Mouse (Mus musculus): ENCODE data around the gene Vps13d. TPM values are rescaled to one million over a fixed set of nuclear protein-coding genes. Genes with fewer than 3 reads are reported as not detected.

Gene Vps13d
- polyA plus RNA-seq, 1 experiment from 2014 or later = 7.9 TPM

- Histone ChIP-seq H3K4me1 (no peaks in the 10 kb centered on the region), H3K36me3 (no peaks in the 10 kb centered on the region), H3K9ac (replicated peaks) (no peak overlapping the region), H3K9me3 (no peaks in the 10 kb centered on the region), H3K27ac (replicated peaks) (no peak overlapping the region), H3K4me2 (replicated peaks) (no peak overlapping the region), H3K4me3 (no peak overlapping the region), H3K27me3 (no peaks in the 10 kb centered on the region)
- WGBS = 75% methylated on average over 5 of the region's 5 CpGs
- ATAC-seq (ENCODE audit: low FRiP score, low read depth) = no peak
Measured at GRCm38 (mm10) chr4:144988443-144989206, 206.2 kb downstream of the Vps13d start.

DNA sequence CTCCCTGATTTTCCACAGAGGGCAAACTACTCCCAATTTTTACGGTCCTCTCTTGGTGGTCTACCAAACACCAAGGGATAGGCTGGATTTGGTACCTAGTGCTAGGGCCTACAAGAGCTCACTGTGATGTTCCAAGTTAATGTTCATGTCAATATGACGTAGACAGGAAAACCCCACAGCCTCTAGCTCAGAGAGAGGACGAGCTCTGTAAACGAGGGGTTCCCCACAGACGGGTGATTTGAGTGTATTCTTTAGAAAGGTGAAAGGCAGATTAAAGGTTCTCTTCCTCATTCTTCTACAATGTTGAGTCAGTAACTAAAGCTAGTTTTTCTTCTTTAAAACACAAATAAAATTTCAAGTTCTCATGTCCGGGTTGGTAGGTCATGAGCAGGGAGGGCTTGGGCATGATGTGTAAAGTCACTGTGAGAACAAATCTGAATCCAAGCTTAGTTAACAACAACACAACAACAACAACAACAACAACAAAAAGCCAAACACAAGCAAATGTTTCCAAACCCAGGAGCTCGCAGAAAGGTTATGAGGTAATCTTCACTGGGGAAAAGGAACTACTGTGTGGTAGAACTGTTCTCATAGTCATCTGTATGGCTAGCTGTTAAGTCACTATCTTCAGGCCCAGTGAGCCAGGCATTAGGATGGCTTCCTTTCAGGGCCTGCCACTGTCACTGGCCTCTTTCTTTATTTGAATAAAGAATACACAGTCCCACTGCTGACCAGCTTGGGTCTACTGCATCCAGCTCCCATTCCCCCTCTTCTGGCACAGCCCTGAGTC, 208.6 kb downstream of the Vps13d start:
- WGBS = 93% methylated on average over 7 of the region's 7 CpGs
- no peak for ATAC-seq (ENCODE audit: low FRiP score, low read depth)

DNA sequence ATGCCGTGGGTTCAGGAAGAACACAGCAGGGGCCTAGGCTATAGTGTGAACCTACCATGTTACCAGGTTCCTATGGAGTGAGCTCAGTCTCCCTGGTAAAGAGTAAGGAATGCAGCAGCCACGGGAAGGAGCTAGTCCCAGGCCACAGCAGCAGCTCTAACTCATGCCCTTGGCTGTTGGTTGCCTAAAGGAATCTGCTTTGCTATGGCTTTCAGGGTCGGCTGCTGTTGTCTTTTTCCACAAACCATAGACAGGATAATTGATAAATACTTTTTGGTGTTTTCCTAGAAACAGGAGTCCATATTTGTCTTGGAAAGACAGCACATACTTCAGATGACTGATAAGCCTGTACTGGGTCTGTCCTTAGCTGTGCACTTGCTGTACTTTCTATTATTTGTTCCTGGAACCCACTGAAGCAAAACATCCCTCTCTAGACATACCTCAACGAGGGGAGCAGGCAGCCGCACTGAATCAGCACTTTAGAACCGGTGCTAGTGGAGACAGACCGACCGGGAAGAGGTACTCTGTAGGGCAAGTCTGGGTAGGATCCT, 210.9 kb downstream of the Vps13d start:
- Histone ChIP-seq H3K4me2 (replicated peaks) (no peak overlapping the region), H3K4me1 (no peaks in the 10 kb centered on the region), H3K27me3 (no peaks in the 10 kb centered on the region), H3K4me3 (no peak overlapping the region), H3K36me3 (no peaks in the 10 kb centered on the region), H3K27ac (replicated peaks) (no peak overlapping the region), H3K9me3 (no peaks in the 10 kb centered on the region), H3K9ac (replicated peaks) (no peak overlapping the region)
- ATAC-seq (ENCODE audit: low FRiP score, low read depth) = no peak
- WGBS = 65% methylated on average over 8 of the region's 8 CpGs

More for the DNA sequence above, 208.6 kb downstream of the Vps13d start:
- no peaks in the 10 kb centered on the region for H3K36me3 ChIP-seq
- no peak overlapping the region for H3K4me2 ChIP-seq (replicated peaks)
- no peaks in the 10 kb centered on the region for H3K27me3 ChIP-seq
- no peaks in the 10 kb centered on the region for H3K4me1 ChIP-seq
- H3K27ac ChIP-seq (replicated peaks) = no peak overlapping the region
- no peak overlapping the region for H3K9ac ChIP-seq (replicated peaks)
- H3K4me3 ChIP-seq = no peak overlapping the region
- H3K9me3 ChIP-seq = no peaks in the 10 kb centered on the region

DNA sequence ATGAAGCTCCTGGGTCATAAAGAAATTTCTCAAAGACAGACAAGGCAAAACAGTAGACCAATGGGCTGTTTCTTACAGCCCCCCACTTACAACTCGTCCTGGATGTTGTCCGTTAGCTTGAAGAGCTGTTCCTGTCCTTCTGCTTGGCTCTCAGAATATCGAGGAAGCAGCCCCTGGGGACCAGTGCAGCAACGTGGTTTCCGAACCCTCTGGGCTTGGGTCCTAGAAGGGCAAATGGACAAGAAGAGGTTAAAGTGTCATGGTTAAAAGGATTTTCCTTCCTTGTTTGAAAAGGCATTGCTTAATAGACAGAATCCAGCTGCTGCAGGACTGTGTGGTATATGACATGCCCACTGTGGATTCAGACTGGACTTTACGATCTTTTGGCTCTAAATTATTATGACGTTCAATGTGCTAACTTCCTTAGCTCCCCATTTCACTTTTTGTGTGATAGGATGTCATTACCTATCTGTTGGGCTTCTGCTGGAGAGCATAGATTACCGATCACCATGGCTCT, 211.5 kb downstream of the Vps13d start:
- Histone ChIP-seq H3K27ac (replicated peaks) (no peak overlapping the region), H3K27me3 (no peaks in the 10 kb centered on the region), H3K36me3 (no peaks in the 10 kb centered on the region), H3K4me3 (no peak overlapping the region), H3K4me1 (no peaks in the 10 kb centered on the region), H3K9me3 (no peaks in the 10 kb centered on the region), H3K9ac (replicated peaks) (no peak overlapping the region), H3K4me2 (replicated peaks) (no peak overlapping the region)
- WGBS = 71% methylated on average over 8 of the region's 8 CpGs
- ATAC-seq (ENCODE audit: low FRiP score, low read depth) = no peak

- WGBS = 65% methylated on average over 8 of the region's 8 CpGs
Measured at GRCm38 (mm10) chr4:144980811-144981551, 213.8 kb downstream of the Vps13d start.

GRCm38 (mm10) chr4:144980110-144980509, 214.7 kb downstream of the Vps13d start:
- H3K27ac ChIP-seq (replicated peaks) = no peak overlapping the region
- 82% methylated on average over 2 of the region's 2 CpGs for WGBS

More at GRCm38 (mm10) chr4:144980811-144981551, 213.8 kb downstream of the Vps13d start:
- H3K9ac ChIP-seq (replicated peaks) = no peak overlapping the region
- no peak overlapping the region for H3K4me3 ChIP-seq
- H3K27me3 ChIP-seq = no peaks in the 10 kb centered on the region
- H3K4me1 ChIP-seq = no peaks in the 10 kb centered on the region
- H3K4me2 ChIP-seq (replicated peaks) = no peak overlapping the region
- ATAC-seq (ENCODE audit: low FRiP score, low read depth) = no peak
- no peak overlapping the region for H3K27ac ChIP-seq (replicated peaks)
- no peaks in the 10 kb centered on the region for H3K36me3 ChIP-seq
- H3K9me3 ChIP-seq = no peaks in the 10 kb centered on the region

GRCm38 (mm10) chr4:144978039-144978438, 216.8 kb downstream of the Vps13d start:
- Histone ChIP-seq H3K27ac (replicated peaks) (no peak overlapping the region), H3K36me3 (no peaks in the 10 kb centered on the region), H3K9me3 (no peaks in the 10 kb centered on the region), H3K4me3 (no peak overlapping the region), H3K4me2 (replicated peaks) (no peak overlapping the region), H3K4me1 (no peaks in the 10 kb centered on the region), H3K27me3 (no peaks in the 10 kb centered on the region), H3K9ac (replicated peaks) (no peak overlapping the region)
- WGBS = 88% methylated on average over 6 of the region's 6 CpGs
- ATAC-seq (ENCODE audit: low FRiP score, low read depth) = no peak

More at GRCm38 (mm10) chr4:144980110-144980509, 214.7 kb downstream of the Vps13d start:
- H3K4me2 ChIP-seq (replicated peaks) = no peak overlapping the region
- H3K36me3 ChIP-seq = no peaks in the 10 kb centered on the region
- no peaks in the 10 kb centered on the region for H3K27me3 ChIP-seq
- H3K9ac ChIP-seq (replicated peaks) = no peak overlapping the region
- H3K4me1 ChIP-seq = no peaks in the 10 kb centered on the region
- H3K4me3 ChIP-seq = no peak overlapping the region
- no peak for ATAC-seq (ENCODE audit: low FRiP score, low read depth)
- no peaks in the 10 kb centered on the region for H3K9me3 ChIP-seq

- 48% methylated on average over 1 of the region's 1 CpGs for WGBS
- H3K9ac ChIP-seq (replicated peaks) = no peak overlapping the region
- no peaks in the 10 kb centered on the region for H3K27me3 ChIP-seq
- H3K4me2 ChIP-seq (replicated peaks) = no peak overlapping the region
- no peaks in the 10 kb centered on the region for H3K9me3 ChIP-seq
- no peak for ATAC-seq (ENCODE audit: low FRiP score, low read depth)
- H3K4me1 ChIP-seq = no peaks in the 10 kb centered on the region
- H3K27ac ChIP-seq (replicated peaks) = no peak overlapping the region
- H3K4me3 ChIP-seq = no peak overlapping the region
- no peaks in the 10 kb centered on the region for H3K36me3 ChIP-seq
Measured at GRCm38 (mm10) chr4:144977057-144977456, 217.7 kb downstream of the Vps13d start.

- no peak overlapping the region for H3K4me2 ChIP-seq (replicated peaks)
- no peak for ATAC-seq (ENCODE audit: low FRiP score, low read depth)
- no peaks in the 10 kb centered on the region for H3K9me3 ChIP-seq
- WGBS = 39% methylated on average over 2 of the region's 2 CpGs
- no peaks in the 10 kb centered on the region for H3K27me3 ChIP-seq
- no peak overlapping the region for H3K27ac ChIP-seq (replicated peaks)
- H3K9ac ChIP-seq (replicated peaks) = no peak overlapping the region
- H3K4me1 ChIP-seq = no peaks in the 10 kb centered on the region
- no peaks in the 10 kb centered on the region for H3K36me3 ChIP-seq
- no peak overlapping the region for H3K4me3 ChIP-seq
Measured at GRCm38 (mm10) chr4:144975505-144975904, 219.3 kb downstream of the Vps13d start.

DNA sequence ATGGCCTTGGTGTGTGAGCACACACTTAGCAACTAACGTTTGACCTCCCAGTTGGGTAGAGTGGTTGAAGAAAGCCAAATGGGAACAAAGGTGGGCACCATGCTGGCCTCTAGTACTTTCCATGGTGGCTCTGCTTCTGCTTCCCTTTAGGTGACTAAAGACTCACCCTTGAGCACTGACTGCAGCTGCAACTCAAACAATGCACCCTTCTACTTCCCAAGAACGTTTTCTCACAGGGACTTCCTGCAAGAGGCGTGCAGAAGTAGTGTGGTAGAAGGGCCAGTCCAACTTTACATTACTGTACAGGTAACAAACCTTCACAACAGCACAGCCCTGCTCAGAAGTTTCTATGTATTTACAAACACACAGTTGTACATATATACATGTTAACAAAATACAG, 220.3 kb downstream of the Vps13d start:
- Histone ChIP-seq H3K27ac (replicated peaks) (no peak overlapping the region), H3K4me3 (no peak overlapping the region), H3K9me3 (no peaks in the 10 kb centered on the region), H3K27me3 (no peaks in the 10 kb centered on the region), H3K4me1 (no peaks in the 10 kb centered on the region), H3K9ac (replicated peaks) (no peak overlapping the region), H3K36me3 (no peaks in the 10 kb centered on the region), H3K4me2 (replicated peaks) (no peak overlapping the region)
- no peak for ATAC-seq (ENCODE audit: low FRiP score, low read depth)
- WGBS = 83% methylated on average over 3 of the region's 3 CpGs

- H3K27ac ChIP-seq (replicated peaks) = no peak overlapping the region
- no peaks in the 10 kb centered on the region for H3K9me3 ChIP-seq
- H3K9ac ChIP-seq (replicated peaks) = no peak overlapping the region
- no peaks in the 10 kb centered on the region for H3K4me1 ChIP-seq
- no peaks in the 10 kb centered on the region for H3K36me3 ChIP-seq
- 86% methylated on average over 6 of the region's 6 CpGs for WGBS
- no peak overlapping the region for H3K4me2 ChIP-seq (replicated peaks)
- no peaks in the 10 kb centered on the region for H3K27me3 ChIP-seq
- ATAC-seq (ENCODE audit: low FRiP score, low read depth) = no peak
- no peak overlapping the region for H3K4me3 ChIP-seq
Measured at GRCm38 (mm10) chr4:144972948-144973720, 221.7 kb downstream of the Vps13d start.

Data from midbrain, embryonic 12.5 days (tissue).